Mouse (Mus musculus) left cerebral cortex, adult 18-20 months (tissue): ENCODE measurements around the gene Csf2. TPM values are rescaled to one million over a fixed set of nuclear protein-coding genes. Genes with fewer than 3 reads are reported as not detected.

Experiments
- DNase-seq, 2 experiments: peaks; one replicate each; pipeline ENCODE4 v3.0.0; 2021 to 2022; ENCODE audit warnings: low spot score in 2 of 2, mixed read lengths in 1 of 2
- total RNA-seq, 2 experiments: library from RNA; stranded (reverse); gene quantifications; 2 replicates each; pipeline ENCODE4 v1.2.3; 2021

The Csf2 gene
- total RNA-seq, 2 experiments from 2014 or later = not detected

DNA sequence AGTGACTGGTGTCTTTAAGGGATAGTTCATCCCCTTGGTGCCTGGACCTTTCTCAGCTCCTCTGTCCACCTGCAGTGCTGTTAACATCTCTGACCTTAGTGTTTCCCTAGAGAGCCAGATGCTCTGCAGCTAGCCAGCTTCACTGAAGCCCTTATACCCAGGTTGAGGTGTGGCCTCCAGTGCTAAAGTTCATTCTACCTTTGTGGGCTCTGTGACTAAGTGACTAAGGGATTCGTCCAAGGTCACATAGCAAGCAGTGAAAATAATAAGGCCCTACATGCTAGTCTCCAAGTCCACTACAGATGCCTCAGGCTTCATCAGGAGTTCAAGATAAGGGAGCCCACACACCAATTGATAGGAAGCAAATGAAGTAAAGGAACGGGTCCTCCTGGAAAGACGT, 7.0 kb downstream of the Csf2 start:
- no peak for DNase-seq

DNA sequence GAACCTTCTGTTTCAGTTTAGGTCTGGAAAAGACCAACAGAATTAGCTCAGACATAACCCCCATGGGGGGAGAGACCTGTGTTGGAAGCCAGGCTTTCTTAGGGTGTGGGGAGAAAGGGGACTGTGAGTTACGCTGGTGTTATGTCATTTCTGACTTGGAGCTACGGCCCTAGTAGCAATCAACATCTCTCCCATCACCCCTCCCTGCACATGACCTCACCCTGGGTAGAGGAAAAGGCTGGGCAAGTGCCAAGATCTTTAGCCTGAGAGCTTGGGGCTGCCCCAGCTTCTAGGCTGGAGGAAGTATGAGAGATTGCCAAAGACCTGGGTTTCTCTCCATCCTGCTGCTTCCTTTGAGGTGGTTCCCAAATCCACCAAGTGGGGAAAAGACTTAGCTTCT, 12.5 kb downstream of the Csf2 start:
- no peak for DNase-seq

DNA sequence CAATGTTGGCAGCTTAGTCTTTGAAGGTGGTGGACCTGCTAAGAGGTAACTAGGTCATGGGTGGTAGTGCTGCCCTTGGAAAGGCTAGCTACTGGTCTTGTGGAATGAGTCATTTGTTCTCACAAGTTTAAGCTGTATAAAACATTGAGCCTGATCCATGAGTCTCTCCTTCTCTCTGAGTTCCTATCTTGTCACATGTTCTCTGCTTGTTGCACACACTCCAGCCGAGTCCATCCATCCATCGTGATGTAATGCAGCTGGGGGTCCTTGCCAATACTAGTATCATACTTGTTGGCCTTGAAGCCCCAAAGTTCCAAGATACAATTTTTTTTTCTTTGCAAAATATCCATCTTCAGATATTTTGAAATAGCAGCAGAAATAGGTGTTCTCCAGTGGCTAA, 22.0 kb downstream of the Csf2 start:
- no peak for DNase-seq

DNA sequence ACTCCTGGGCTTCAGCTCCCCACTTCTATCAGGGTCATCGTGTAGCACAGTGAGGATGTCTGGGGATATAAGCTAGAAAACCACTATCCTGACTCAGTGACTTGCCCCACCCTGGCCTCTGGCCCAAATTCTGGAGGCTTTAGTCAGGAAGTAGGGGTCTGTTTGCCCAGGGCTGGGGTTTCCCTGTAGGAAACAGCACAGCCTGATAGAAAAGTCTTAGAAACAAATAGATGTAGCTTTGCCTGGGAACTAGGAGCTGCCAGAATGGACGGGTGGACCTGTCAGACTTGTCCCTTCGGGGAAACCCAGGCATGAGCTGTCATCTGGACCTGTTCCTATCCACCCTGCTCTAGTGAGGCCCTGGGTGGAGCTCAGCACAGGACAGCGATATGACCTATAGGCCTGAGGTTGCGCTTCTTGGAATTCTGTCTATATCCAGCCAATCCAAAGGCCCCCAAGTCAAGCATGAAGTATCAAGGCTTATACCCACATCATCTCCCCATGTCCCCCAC, 24.9 kb downstream of the Csf2 start:
- DNase-seq = no peak

DNA sequence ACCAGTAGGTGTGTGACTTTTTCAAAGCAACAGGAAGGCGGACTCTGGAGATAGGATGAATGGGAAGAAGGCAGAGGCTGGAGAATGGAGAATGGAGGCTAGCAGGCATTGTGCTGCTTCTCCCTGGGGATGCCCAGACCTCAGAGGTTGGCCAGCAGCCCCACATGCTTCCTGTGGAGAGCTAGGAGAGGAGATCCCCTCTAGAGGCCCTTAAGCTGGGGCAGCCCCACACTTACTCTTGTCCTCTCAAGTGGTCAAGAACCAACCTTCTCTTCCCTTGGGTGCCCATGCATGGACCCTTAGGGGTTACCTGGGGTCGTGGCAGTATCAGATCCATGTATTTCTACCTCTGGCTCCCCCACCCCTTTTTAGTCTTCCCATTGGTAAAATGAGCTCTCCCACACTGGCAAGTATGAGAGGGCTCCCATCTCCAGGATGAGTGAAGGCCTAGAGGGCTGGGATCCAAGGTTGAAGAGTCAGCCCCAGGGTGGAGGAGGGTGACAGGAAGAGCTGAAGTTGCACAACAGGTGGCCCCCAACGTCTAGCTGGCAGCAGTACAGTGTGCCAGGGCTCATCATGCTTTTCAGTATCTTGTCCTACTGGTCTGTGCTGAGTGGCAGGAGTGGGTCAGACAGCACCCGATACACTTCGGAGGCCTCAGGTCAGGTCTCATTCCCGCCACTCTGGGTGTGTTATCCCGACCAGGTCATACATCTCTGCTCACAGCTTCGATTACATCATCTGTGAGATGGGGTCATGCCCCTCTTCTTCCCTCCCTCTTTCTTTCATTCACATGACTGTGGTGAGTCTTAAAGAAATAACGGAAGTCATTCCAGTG, 25.6 kb downstream of the Csf2 start:
- no peak for DNase-seq

DNA sequence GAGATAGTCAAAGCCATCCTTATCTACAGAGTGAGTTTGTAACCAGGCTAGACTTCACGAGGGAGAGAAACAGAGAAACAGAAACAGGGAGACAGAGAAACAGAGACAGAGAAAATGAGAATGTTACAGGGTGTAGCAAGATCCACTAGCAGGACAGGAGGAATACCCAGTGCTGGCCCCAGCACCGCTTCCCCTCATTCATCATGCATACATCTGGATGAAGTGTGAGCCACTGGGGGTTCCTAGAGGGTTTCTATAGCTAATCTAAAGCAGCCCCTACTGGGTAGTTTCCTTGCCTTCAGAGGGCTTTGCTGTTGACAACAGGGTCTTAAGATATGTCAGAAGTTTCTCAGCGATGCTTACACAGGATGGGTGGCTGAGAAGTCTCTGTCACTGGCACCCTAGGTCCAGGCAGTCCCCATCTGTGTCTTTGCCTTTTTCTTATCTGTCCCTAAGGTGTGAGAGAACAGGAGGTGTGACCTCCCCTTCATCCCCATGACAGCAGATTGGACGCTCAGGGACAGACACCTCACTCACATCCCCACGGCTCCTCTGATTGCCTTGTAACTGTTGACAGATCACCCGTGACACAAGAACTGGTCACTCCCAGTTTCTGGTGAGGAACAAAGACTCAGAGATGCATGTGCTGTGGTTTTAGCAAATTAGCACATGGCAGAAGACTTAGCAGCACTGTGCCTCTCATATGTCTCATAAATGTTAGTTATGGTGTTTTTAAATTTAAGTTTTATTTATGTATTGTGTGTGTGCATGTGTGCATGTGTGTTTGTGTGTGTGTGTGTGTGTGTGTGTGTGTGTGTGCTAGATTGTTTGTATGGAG, 29.3 kb downstream of the Csf2 start:
- no peak for DNase-seq

DNA sequence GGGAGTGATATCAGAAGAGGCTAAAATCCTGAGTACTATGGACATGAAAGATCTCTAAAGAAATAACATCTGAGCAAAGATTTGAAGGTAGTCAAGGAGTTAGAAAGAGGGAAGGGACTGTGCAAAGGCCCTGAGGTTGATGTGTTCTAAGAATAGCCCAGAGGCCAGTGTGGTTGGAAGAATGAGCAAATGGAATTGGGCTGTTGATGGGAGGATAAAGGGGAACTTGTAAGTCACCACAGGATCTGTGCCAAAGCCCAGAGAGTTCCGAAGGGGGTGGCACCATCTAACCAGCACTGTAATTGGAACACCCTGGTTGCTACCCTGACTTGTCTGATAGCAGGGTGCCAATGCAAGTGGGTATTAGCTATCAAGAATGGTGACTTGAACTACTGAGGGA, 30.3 kb downstream of the Csf2 start:
- DNase-seq = no peak

DNA sequence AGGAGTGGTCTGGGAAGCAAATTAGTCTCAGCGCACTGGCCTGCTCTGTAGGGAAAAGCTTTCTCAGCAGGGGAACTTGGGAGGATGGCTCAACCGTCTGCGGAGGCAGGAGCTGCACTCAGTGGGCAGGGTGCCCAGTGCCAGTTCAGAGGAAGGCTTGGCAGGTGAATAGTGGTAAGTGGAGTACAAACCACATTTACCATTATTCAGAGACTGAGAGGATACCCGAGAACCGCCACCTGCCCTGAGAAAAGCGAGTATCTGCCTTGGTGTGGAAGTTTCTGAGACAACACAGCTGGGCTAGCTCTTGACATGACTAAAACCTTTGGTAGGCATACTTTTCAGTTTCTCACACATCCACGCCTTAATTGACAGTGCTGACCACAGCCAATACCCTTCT, 32.1 kb downstream of the Csf2 start:
- peak in 1 of 2 experiments; percentile 4 for DNase-seq

DNA sequence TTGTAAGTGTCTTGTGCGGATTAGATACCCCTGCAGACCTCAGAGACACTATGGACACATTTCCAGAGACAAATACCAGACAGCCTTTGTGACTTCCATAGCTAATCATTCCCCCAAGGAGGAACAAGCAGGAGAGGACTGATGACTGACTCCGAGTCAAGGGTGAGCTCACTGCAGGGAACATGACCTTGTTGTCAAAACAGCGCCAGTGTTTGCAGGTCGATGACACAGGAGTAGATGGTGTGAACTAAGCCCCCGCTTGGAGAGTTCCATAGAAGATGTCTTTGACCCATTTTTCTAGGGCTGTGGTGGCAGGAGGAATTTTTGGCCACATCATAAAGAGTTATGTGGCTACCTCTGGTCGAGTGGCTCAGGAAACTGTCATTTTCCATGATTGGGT, 33.4 kb downstream of the Csf2 start:
- no peak for DNase-seq

DNA sequence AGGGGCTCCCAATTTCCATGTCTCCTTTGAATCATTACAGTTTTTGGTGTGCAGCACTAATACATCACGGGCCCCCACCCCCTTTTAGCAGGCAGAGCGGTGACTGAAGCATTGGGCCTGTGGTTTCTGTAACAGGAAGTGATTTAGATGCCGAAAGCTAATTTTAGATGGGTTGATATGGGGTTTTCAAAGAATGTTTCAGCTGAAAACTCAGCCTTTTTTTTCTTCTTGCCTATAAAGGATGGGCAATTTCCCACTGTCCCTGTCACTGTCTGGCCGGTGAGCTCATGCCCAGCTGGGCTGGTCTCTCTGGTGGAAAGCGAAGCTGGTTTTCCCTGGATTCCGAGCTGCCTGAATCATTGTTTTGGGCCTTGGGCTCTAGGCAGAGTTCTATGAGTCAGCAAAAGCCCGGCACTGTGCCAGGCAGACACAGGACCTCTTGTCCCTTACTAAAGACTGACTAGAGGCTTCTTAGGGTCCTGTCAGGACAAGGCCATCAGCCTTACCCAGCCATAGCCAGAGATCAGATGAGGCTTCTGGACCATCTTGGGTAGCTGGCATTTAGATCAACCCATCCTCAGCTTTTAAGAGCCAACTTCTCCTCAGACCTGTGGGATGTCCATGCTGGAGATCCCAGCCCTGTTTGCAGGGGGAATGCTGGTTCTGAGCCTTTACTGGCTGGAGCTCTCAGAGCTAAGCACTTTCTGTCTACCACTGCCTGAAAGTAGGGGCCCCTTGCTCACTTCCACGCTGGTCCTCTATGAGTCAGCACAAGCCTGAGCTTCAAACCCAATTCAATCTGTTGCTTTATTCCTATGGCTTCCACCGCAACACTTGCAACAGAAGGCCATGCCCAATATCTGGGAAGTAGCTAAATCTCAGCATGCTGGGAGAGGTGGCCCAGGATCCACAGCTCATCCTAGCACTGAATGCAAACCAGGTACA, 34.7 kb downstream of the Csf2 start:
- peak; percentile 7 to 34 for DNase-seq

DNA sequence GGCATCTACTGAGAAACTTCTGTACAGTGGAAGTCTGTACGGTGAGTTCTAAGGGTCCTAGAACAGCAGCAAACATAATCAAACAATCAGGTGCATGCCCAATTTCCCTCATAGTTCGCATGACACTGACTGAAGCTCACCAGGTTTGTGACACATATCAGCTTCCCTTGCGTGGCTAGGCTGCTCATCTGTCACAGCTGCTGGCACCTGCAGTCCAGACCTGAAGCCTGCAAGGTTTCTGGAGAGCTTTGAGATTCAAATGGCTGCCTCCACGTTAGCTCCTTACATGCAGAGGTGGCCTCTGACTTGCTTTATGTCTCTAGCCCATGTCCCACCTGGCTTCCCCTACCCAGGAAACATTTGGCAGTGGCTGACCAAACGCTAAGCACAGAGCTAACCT, 35.8 kb downstream of the Csf2 start:
- no peak for DNase-seq

DNA sequence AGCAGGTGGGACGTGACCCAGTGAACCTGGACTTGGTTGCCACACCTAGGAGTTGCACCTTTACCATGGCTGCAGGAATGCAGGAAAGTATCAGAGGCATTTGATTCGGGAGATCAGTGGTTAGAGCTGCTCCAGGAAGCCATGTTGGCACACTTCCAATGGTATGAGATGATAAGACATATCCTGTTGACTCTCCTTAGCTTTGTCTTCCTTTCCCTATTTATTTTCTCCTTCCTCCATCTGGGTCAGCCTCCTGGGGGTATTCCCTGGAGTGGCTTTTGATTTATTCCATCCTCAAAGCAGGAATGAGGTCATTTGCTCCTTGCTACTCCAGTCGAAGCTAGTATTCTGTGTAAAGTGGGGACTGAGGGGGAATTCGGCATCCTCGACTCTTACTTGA, 42.5 kb downstream of the Csf2 start:
- no peak for DNase-seq

DNA sequence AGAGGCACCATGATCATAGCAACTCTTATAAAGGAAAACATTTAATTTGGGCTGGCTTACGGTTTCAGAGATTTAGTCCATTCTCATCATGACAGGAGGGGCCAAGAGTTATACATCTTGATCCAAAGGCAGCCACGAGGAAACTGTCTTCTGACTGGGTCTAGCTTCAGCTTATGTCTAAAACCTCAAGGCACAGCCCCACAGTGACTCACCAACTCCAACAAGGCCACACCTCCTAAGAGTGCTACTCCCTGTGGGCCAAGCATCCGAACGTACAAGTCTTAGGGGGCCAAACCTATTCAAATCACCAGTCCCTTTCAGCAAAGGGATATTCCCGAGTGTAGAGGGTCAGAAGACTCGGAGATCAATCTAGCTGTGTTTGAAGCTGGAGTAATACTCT, 44.1 kb downstream of the Csf2 start:
- DNase-seq = no peak

DNA sequence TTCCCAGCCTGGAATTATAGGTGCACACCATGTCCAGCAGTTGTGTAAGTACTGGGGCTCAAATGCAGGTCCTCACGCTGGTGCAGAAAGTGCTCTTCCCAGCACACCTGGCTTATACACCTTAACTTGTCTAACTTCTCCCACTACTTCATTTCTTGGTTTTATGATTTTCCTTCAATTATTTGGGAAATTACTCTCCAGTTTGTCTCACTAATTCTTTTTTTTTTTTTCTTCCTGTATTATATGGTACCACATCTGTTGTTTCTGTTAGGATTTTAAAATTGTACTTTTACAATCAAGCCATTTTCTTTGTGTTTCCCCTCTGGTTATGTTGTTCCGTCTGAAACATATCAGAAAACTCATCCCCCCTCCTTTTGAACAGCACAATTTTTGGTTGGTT, 44.7 kb downstream of the Csf2 start:
- no peak for DNase-seq

DNA sequence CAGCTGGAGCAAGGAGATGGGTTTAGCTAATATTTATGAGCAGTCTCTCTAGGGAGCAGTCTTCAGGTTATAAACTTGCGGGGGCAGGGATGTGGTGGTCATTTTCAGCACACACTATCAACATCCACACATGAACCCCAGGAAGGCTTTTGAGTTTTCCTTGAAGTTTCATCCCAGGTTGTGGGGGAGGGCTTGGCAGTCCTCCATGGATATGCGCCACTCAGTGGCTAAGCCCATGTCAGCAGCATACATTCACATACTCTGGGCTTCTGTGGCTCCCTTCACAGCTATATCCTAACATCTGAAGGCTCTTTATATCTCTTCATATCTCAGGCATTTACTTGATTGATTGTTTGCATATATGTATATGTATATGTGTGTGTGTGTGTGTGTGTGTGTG, 46.3 kb downstream of the Csf2 start:
- DNase-seq = peak; percentile 30 to 42

DNA sequence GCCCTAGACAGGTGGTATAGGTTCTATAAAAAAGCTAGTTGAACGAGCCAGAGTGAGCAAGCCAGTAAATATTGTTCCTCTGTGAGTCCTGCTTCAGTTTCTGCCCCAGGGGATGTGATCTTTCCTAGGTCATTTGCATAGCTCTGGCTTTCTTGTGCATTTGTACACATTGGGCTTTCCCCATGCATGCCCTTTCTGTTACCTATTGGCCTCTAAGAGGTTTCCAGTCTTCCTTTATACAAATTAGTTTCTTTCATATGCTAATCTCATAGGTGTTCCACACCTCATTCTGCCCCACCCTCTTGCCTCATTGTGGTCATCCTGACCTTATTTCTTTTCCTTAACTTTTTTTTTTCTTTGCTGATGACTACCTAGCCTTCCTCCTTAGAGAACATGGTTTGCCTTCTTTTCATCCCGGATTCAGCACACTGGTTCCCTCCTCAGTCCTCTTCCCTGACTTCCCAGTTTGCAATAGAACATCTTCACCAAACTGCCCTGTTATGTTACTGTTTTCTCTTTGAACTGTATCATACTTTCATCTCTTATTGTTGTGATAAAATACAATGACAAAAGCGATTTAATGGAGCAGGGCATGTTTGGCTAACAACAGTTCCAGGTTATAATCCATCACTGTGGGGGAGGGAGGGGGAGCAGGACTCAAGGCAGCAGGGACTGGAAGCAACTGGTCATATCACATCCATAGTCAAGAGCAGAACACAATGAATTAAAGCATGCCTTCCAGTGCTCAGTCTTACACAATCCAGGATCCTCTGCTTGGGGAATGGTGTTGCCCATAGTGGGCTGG, 47.4 kb downstream of the Csf2 start:
- no peak for DNase-seq

DNA sequence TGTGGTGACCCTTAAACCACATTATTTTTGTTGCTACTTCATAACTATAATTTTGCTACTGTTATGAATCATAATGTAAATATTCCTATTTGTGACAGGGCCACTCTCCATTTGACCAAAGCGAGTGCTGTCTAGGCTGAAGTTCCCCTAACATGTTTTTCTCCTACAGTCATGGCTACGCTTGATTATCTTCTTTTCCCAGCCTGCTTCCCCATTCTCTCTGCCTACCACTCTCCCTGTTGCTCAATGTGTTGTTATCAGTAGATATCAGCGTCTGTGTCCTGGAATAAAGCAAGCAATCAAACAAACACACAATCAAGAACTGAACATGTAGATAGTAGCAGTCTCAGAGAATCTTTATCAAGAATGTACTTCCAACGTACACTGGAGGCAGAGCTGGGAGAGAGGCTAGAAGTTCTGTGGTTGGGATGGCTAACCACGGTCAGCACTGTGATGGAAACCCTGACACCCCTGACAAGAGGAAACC, 48.1 kb downstream of the Csf2 start:
- no peak for DNase-seq
